Mouse (Mus musculus): Measurements from ENCODE around the gene Sema6b. TPM values are rescaled to one million over a fixed set of nuclear protein-coding genes. Genes with fewer than 3 reads are reported as not detected.

The Sema6b gene
- polyA plus RNA-seq, 1 experiment from 2014 or later, result 16.4 TPM

DNA sequence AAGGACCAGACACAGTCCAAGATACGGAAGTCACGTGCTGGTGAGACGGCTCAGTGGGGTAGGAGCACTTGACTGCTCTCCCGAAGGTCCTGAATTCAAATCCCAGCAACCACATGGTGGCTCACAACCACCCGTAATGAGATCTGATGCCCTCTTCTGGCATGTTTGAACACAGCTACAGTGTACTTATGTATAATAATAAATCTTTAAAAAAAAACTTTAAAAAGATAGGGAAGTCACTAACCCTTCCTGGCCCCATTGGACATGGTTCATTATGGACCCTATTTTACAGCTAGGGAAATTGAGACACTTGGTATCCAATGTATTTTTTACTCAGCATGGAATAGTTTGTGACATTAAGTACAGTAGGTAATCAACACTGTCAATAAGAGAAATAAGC lies 62.6 kb downstream of the Sema6b start:
- H3K4me1 ChIP-seq (ENCODE audit: control insufficient read depth, insufficient read depth, low read length), result peaks cover 33% of the 10 kb centered on the region
- no peak overlapping the region for H3K9ac ChIP-seq (replicated peaks; ENCODE audit: low read length)
- no peak overlapping the region for H3K27ac ChIP-seq (replicated peaks; ENCODE audit: low read depth, low read length)
- DNase-seq (no peak), ATAC-seq (ENCODE audit: low FRiP score, low TSS enrichment) (no peak)
- H3K4me3 ChIP-seq (replicated peaks; ENCODE audit: low read depth, low read length), result no peak overlapping the region
- peaks cover 14% of the 10 kb centered on the region for H3K36me3 ChIP-seq (ENCODE audit: control insufficient read depth, insufficient read depth, low read length)
- 86% methylated on average over 5 of the region's 5 CpGs for WGBS
- H3K4me2 ChIP-seq (ENCODE audit: low read length), result no peak overlapping the region
- no peaks in the 10 kb centered on the region for H3K9me3 ChIP-seq (ENCODE audit: control insufficient read depth, low read length)
- no peaks in the 10 kb centered on the region for H3K27me3 ChIP-seq (ENCODE audit: control insufficient read depth, insufficient read depth, low read length)

DNA sequence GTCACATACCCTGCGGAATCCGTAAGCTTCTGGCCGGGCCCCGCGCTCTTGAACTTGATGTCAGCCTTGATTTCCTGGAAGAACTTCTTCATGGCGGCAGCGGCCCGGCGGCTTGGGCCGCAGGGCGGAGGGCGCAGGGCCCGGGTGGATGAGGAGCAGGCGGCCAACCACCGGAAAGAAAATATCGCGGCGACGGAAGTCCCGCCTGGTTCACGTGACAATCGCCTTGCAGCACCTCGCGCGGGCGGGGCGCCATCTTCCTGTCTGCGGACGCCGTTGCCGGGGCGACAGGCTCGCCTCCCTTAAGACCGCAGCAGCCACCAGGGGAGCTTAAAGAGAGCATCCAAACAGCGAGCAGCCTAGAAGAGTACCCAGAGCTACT lies 65.3 kb downstream of the Sema6b start, which contains the start of gene Ubxn6:
Gene Ubxn6 (minus strand): TSS at position 202 of the 382 bp plus-strand sequence.
- Histone ChIP-seq H3K4me2 (ENCODE audit: low read length) (peak within 1 kb of the TSS; percentile 77), H3K27me3 (ENCODE audit: control insufficient read depth, insufficient read depth, low read length) (no peaks in the 10 kb centered on the region), H3K27ac (replicated peaks; ENCODE audit: low read depth, low read length) (peak within 1 kb of the TSS; percentile 87), H3K4me1 (ENCODE audit: control insufficient read depth, insufficient read depth, low read length) (peaks cover 10% of the 10 kb centered on the region), H3K9me3 (ENCODE audit: control insufficient read depth, low read length) (no peaks in the 10 kb centered on the region), H3K36me3 (ENCODE audit: control insufficient read depth, insufficient read depth, low read length) (peaks cover 34% of the 10 kb centered on the region), H3K9ac (replicated peaks; ENCODE audit: low read length) (peak within 1 kb of the TSS; percentile 79), H3K4me3 (replicated peaks; ENCODE audit: low read depth, low read length) (peak within 1 kb of the TSS; percentile 85)
- DNase-seq (peak; percentile 98), ATAC-seq (ENCODE audit: low FRiP score, low TSS enrichment) (peak; percentile 61)
- under 1% methylated on average over 35 of the region's 35 CpGs for WGBS

DNA sequence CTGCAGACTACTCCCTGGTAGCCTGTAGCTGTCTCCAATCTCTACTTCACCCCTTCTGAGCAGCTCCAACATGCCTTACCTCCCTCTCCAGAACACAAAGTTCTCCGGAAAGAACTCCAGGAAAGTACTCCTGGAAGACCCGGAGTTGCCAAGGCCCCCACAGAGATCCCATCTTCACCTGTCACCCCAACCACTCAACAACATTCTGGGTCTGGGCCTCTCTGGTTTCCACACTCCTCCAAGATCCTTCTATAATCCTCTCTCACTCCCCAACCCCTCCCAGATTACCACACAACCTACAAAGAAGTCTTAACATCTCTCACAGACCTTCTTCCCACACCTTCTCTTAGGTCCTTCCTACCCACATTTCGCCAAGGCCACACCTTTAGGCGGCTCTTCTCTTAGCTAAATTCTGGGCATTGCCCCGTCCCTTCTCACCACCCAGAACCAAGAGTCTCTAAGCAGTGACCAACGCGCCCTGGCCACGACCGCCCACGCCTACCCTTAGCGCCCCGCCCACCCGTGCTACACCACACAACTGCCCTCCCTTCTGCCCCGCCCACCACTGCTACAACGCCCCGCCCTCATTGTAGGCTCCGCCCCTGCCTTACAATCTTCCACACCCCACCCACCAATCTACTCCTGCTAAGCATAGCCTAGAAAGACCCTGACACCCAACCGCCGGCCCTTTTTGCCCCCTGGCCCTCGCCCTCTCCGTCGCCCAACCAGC lies 65.9 kb downstream of the Sema6b start:
- Histone ChIP-seq H3K4me1 (ENCODE audit: control insufficient read depth, insufficient read depth, low read length) (peaks cover 10% of the 10 kb centered on the region), H3K27ac (replicated peaks; ENCODE audit: low read depth, low read length) (peak overlapping the region; percentile 87), H3K27me3 (ENCODE audit: control insufficient read depth, insufficient read depth, low read length) (no peaks in the 10 kb centered on the region), H3K4me2 (ENCODE audit: low read length) (peak overlapping the region; percentile 77), H3K4me3 (replicated peaks; ENCODE audit: low read depth, low read length) (peak overlapping the region; percentile 85), H3K9ac (replicated peaks; ENCODE audit: low read length) (peak overlapping the region; percentile 79), H3K36me3 (ENCODE audit: control insufficient read depth, insufficient read depth, low read length) (peaks cover 40% of the 10 kb centered on the region), H3K9me3 (ENCODE audit: control insufficient read depth, low read length) (no peaks in the 10 kb centered on the region)
- DNase-seq (peak; percentile 75), ATAC-seq (ENCODE audit: low FRiP score, low TSS enrichment) (0 out of 2 replicates have a peak, but pooled peaks have one; percentile 6)
- 9% methylated on average over 22 of the region's 22 CpGs for WGBS

Small RNA genes lying within 50 kb of the gene (microRNA-seq; reads per million reads assigned to microRNA genes)
- not detected for gene Gm44397

Other genes starting within 250 kb of the Sema6b start
- gene Zfp959, start 248.2 kb downstream of the Sema6b start, polyA plus RNA-seq (2014; fragmentation: Nextera tagmentation; extraction: Ambion mirVana), result 17.8 and 18.8 TPM in 2 replicates
- 10.7 and 13.4 TPM in 2 replicates for gene Zfp119b, start 190.8 kb downstream of the Sema6b start, polyA plus RNA-seq (2014; fragmentation: Nextera tagmentation; extraction: Ambion mirVana)
- 6.6 and 9.6 TPM in 2 replicates for gene Ebi3, start 187.7 kb downstream of the Sema6b start, polyA plus RNA-seq (2014; fragmentation: Nextera tagmentation; extraction: Ambion mirVana)
- 20.0 and 21.4 TPM in 2 replicates for gene Yju2, start 181.2 kb downstream of the Sema6b start, polyA plus RNA-seq (2014; fragmentation: Nextera tagmentation; extraction: Ambion mirVana)
- gene Shd, start 169.9 kb downstream of the Sema6b start, polyA plus RNA-seq (2014; fragmentation: Nextera tagmentation; extraction: Ambion mirVana), result 178 and 209 TPM in 2 replicates
- 141 and 188 TPM in 2 replicates for gene Fsd1, start 153.8 kb downstream of the Sema6b start, polyA plus RNA-seq (2014; fragmentation: Nextera tagmentation; extraction: Ambion mirVana)
- gene Stap2, start 134.8 kb downstream of the Sema6b start, polyA plus RNA-seq (2014; fragmentation: Nextera tagmentation; extraction: Ambion mirVana), result 5.1 and 5.5 TPM in 2 replicates
- gene Mpnd, start 134.6 kb downstream of the Sema6b start, polyA plus RNA-seq (2014; fragmentation: Nextera tagmentation; extraction: Ambion mirVana), result 164 and 169 TPM in 2 replicates
- gene Sh3gl1, start 103.7 kb downstream of the Sema6b start, polyA plus RNA-seq (2014; fragmentation: Nextera tagmentation; extraction: Ambion mirVana), result 96.2 and 96.3 TPM in 2 replicates
- 3.3 and 4.8 TPM in 2 replicates for gene Chaf1a, start 99.9 kb downstream of the Sema6b start, polyA plus RNA-seq (2014; fragmentation: Nextera tagmentation; extraction: Ambion mirVana)
- gene Ubxn6, start 65.3 kb downstream of the Sema6b start, polyA plus RNA-seq (2014; fragmentation: Nextera tagmentation; extraction: Ambion mirVana), result 74.9 and 79.5 TPM in 2 replicates
- 106 and 113 TPM in 2 replicates for gene Hdgfl2, start 60.7 kb downstream of the Sema6b start, polyA plus RNA-seq (2014; fragmentation: Nextera tagmentation; extraction: Ambion mirVana)
- 0.13 TPM in 2 replicates for gene Plin4, start 30.5 kb downstream of the Sema6b start, polyA plus RNA-seq (2014; fragmentation: Nextera tagmentation; extraction: Ambion mirVana)
- gene Plin5, start 22.7 kb downstream of the Sema6b start, polyA plus RNA-seq (2014; fragmentation: Nextera tagmentation; extraction: Ambion mirVana), result 0.55 and 1.0 TPM in 2 replicates
- 0.15 and 0.34 TPM in 2 replicates for gene Lrg1, start 18.3 kb downstream of the Sema6b start, polyA plus RNA-seq (2014; fragmentation: Nextera tagmentation; extraction: Ambion mirVana)
- 8.5 and 10.5 TPM in 2 replicates for gene Tnfaip8l1, start 22.1 kb upstream of the Sema6b start, polyA plus RNA-seq (2014; fragmentation: Nextera tagmentation; extraction: Ambion mirVana)
- 55.1 and 57.5 TPM in 2 replicates for gene Mydgf, start 43.6 kb upstream of the Sema6b start, polyA plus RNA-seq (2014; fragmentation: Nextera tagmentation; extraction: Ambion mirVana)
- gene Dpp9, start 78.6 kb upstream of the Sema6b start, polyA plus RNA-seq (2014; fragmentation: Nextera tagmentation; extraction: Ambion mirVana), result 22.3 and 26.7 TPM in 2 replicates
- gene Fem1a, start 116.5 kb upstream of the Sema6b start, polyA plus RNA-seq (2014; fragmentation: Nextera tagmentation; extraction: Ambion mirVana), result 16.9 and 21.4 TPM in 2 replicates
- gene Ticam1, start 136.4 kb upstream of the Sema6b start, polyA plus RNA-seq (2014; fragmentation: Nextera tagmentation; extraction: Ambion mirVana), result 0.78 and 1.6 TPM in 2 replicates
- gene Plin3, start 152.5 kb upstream of the Sema6b start, polyA plus RNA-seq (2014; fragmentation: Nextera tagmentation; extraction: Ambion mirVana), result 6.4 and 11.6 TPM in 2 replicates
- gene Arrdc5, start 159.9 kb upstream of the Sema6b start, polyA plus RNA-seq (2014; fragmentation: Nextera tagmentation; extraction: Ambion mirVana), result not detected in 2 replicates
- gene Uhrf1, start 163.0 kb upstream of the Sema6b start, polyA plus RNA-seq (2014; fragmentation: Nextera tagmentation; extraction: Ambion mirVana), result 11.3 and 21.5 TPM in 2 replicates
- gene Kdm4b, start 185.7 kb upstream of the Sema6b start, polyA plus RNA-seq (2014; fragmentation: Nextera tagmentation; extraction: Ambion mirVana), result 72.4 and 78.9 TPM in 2 replicates